Mouse (Mus musculus) midbrain, embryonic 12.5 days (tissue): ENCODE results near the gene Stk10. TPM values are rescaled to one million over a fixed set of nuclear protein-coding genes. Genes with fewer than 3 reads are reported as not detected.

Source experiments
- ATAC-seq: fragments of 200-750 bp; cut with Nextera tagmentation; 2 replicates; pipeline ENCODE4 v1.8.0; 2017; ENCODE audit warnings: low read depth, moderate TSS enrichment, moderate library complexity; ENCODE audit not compliant: low FRiP score
- H3K27ac ChIP-seq: fragments of 300-500 bp; sonication (generic); replicated peaks from 2 replicates; pipeline ENCODE4 v1.5.1; 2016; ENCODE audit warnings: mild to moderate bottlenecking
- H3K27me3 ChIP-seq: fragments of 300-500 bp; sonication (generic); 2 replicates; pipeline ENCODE4 v1.6.1; 2016; ENCODE audit warnings: mild to moderate bottlenecking
- H3K36me3 ChIP-seq: fragments of 300-500 bp; sonication (generic); 2 replicates; pipeline ENCODE4 v1.6.1; 2016
- H3K4me1 ChIP-seq: fragments of 300-500 bp; sonication (generic); 2 replicates; pipeline ENCODE4 v1.6.1; 2016
- H3K4me2 ChIP-seq: fragments of 300-500 bp; sonication (generic); replicated peaks from 2 replicates; pipeline ENCODE4 v1.6.1; 2016; ENCODE audit warnings: mild to moderate bottlenecking, moderate library complexity
- H3K4me3 ChIP-seq: fragments of 300-500 bp; sonication (generic); 2 replicates; pipeline ENCODE4 v1.5.1; 2016; ENCODE audit warnings: mild to moderate bottlenecking
- H3K9ac ChIP-seq: fragments of 300-500 bp; sonication (generic); replicated peaks from 2 replicates; pipeline ENCODE4 v1.6.1; 2016; ENCODE audit warnings: mild to moderate bottlenecking, moderate library complexity
- H3K9me3 ChIP-seq: fragments of 300-500 bp; sonication (generic); 2 replicates; pipeline ENCODE4 v1.6.1; 2016; ENCODE audit warnings: mild to moderate bottlenecking
- WGBS: fragments of 180-500 bp; shearing (Covaris S2); methylation state at CpG from one replicate; pipeline ENCODE4 v1.1.7; 2016; 5-methylcytosine and 5-hydroxymethylcytosine counted together
- polyA plus RNA-seq: library from polyadenylated mRNA; unstranded; fragments of >200 nt; fragmentation: Nextera tagmentation; extraction: Ambion mirVana; gene quantifications from 2 replicates; pipeline ENCODE4 v1.2.1, GENCODE M21; 2016

Gene Stk10
- polyA plus RNA-seq, 1 experiment from 2014 or later = 1.8 TPM

- no peak overlapping the region for H3K9ac ChIP-seq
- no peaks in the 10 kb centered on the region; the same call in 1 of the 2 replicates for H3K9me3 ChIP-seq
- no peak overlapping the region for H3K27ac ChIP-seq
- H3K4me3 ChIP-seq = no peak overlapping the region
- H3K36me3 ChIP-seq = no peaks in the 10 kb centered on the region
- H3K27me3 ChIP-seq = no peaks in the 10 kb centered on the region
- H3K4me2 ChIP-seq = no peak overlapping the region
- 92% methylated on average over 4 of the region's 4 CpGs for WGBS
- ATAC-seq = no peak
- no peaks in the 10 kb centered on the region for H3K4me1 ChIP-seq
Measured at GRCm38 (mm10) chr11:32594122-32594521, 61.0 kb downstream of the Stk10 start.

- no peaks in the 10 kb centered on the region; the same call in 1 of the 2 replicates for H3K9me3 ChIP-seq
- ATAC-seq = no peak
- 89% methylated on average over 6 of the region's 6 CpGs for WGBS
Measured at GRCm38 (mm10) chr11:32600371-32600770, 67.3 kb downstream of the Stk10 start.

GRCm38 (mm10) chr11:32601528-32602323 lies 68.6 kb downstream of the Stk10 start:
- ATAC-seq = peak; percentile 44; the same call in 1 of the 2 replicates
- H3K9ac ChIP-seq = no peak overlapping the region
- no peaks in the 10 kb centered on the region for H3K36me3 ChIP-seq
- H3K4me2 ChIP-seq = no peak overlapping the region
- H3K4me3 ChIP-seq = no peak overlapping the region
- H3K27me3 ChIP-seq = no peaks in the 10 kb centered on the region
- H3K27ac ChIP-seq = no peak overlapping the region
- peaks cover 23% of the 10 kb centered on the region; the same call in 1 of the 2 replicates for H3K4me1 ChIP-seq
- no peaks in the 10 kb centered on the region for H3K9me3 ChIP-seq
- 43% methylated on average over 12 of the region's 12 CpGs for WGBS

More at GRCm38 (mm10) chr11:32600371-32600770, 67.3 kb downstream of the Stk10 start:
- Histone ChIP-seq H3K27me3 (no peaks in the 10 kb centered on the region), H3K4me1 (peaks cover 23% of the 10 kb centered on the region; the same call in 1 of the 2 replicates), H3K9ac (no peak overlapping the region), H3K36me3 (no peaks in the 10 kb centered on the region), H3K4me2 (no peak overlapping the region), H3K4me3 (no peak overlapping the region), H3K27ac (no peak overlapping the region)

GRCm38 (mm10) chr11:32604663-32605062 lies 71.6 kb downstream of the Stk10 start:
- Histone ChIP-seq H3K4me1 (peaks cover 20% of the 10 kb centered on the region; the same call in 1 of the 2 replicates), H3K4me2 (no peak overlapping the region), H3K27me3 (no peaks in the 10 kb centered on the region), H3K27ac (no peak overlapping the region), H3K9me3 (no peaks in the 10 kb centered on the region), H3K4me3 (no peak overlapping the region), H3K36me3 (no peaks in the 10 kb centered on the region), H3K9ac (no peak overlapping the region)
- WGBS = 72% methylated on average over 4 of the region's 4 CpGs
- ATAC-seq = no peak

GRCm38 (mm10) chr11:32605131-32605860 lies 72.2 kb downstream of the Stk10 start:
- Histone ChIP-seq H3K9me3 (no peaks in the 10 kb centered on the region), H3K9ac (no peak overlapping the region), H3K36me3 (no peaks in the 10 kb centered on the region), H3K27ac (no peak overlapping the region), H3K4me3 (no peak overlapping the region), H3K4me2 (no peak overlapping the region), H3K27me3 (no peaks in the 10 kb centered on the region), H3K4me1 (peaks cover 18% of the 10 kb centered on the region; the same call in 1 of the 2 replicates)
- WGBS = 67% methylated on average over 7 of the region's 7 CpGs
- no peak for ATAC-seq

GRCm38 (mm10) chr11:32605907-32606306 lies 72.8 kb downstream of the Stk10 start:
- peaks cover 18% of the 10 kb centered on the region; the same call in 1 of the 2 replicates for H3K4me1 ChIP-seq
- H3K4me2 ChIP-seq = no peak overlapping the region
- no peaks in the 10 kb centered on the region for H3K27me3 ChIP-seq
- H3K27ac ChIP-seq = no peak overlapping the region
- no peak overlapping the region for H3K4me3 ChIP-seq
- H3K36me3 ChIP-seq = no peaks in the 10 kb centered on the region
- 94% methylated on average over 3 of the region's 3 CpGs for WGBS
- no peaks in the 10 kb centered on the region for H3K9me3 ChIP-seq
- ATAC-seq = no peak
- H3K9ac ChIP-seq = no peak overlapping the region

GRCm38 (mm10) chr11:32607319-32607718 lies 74.2 kb downstream of the Stk10 start:
- ATAC-seq = no peak

GRCm38 (mm10) chr11:32610616-32611015 lies 77.5 kb downstream of the Stk10 start:
- 94% methylated on average over 6 of the region's 6 CpGs for WGBS
- no peak overlapping the region for H3K9ac ChIP-seq
- no peaks in the 10 kb centered on the region for H3K9me3 ChIP-seq
- H3K27ac ChIP-seq = no peak overlapping the region
- no peak overlapping the region for H3K4me3 ChIP-seq
- no peak for ATAC-seq
- no peaks in the 10 kb centered on the region for H3K36me3 ChIP-seq
- no peak overlapping the region for H3K4me2 ChIP-seq
- peaks cover 2% of the 10 kb centered on the region for H3K4me1 ChIP-seq
- H3K27me3 ChIP-seq = no peaks in the 10 kb centered on the region

More at GRCm38 (mm10) chr11:32607319-32607718, 74.2 kb downstream of the Stk10 start:
- Histone ChIP-seq H3K4me1 (peaks cover 11% of the 10 kb centered on the region; the same call in 1 of the 2 replicates), H3K4me2 (no peak overlapping the region), H3K4me3 (no peak overlapping the region), H3K9me3 (no peaks in the 10 kb centered on the region), H3K27ac (no peak overlapping the region), H3K9ac (no peak overlapping the region), H3K36me3 (no peaks in the 10 kb centered on the region), H3K27me3 (no peaks in the 10 kb centered on the region)

GRCm38 (mm10) chr11:32612304-32612703 lies 79.2 kb downstream of the Stk10 start:
- ATAC-seq = no peak
- H3K36me3 ChIP-seq = no peaks in the 10 kb centered on the region
- no peaks in the 10 kb centered on the region for H3K27me3 ChIP-seq
- H3K4me3 ChIP-seq = no peak overlapping the region
- H3K4me1 ChIP-seq = peaks cover 6% of the 10 kb centered on the region
- no peak overlapping the region for H3K9ac ChIP-seq
- WGBS = 80% methylated on average over 6 of the region's 6 CpGs
- H3K4me2 ChIP-seq = no peak overlapping the region
- no peak overlapping the region for H3K27ac ChIP-seq
- H3K9me3 ChIP-seq = no peaks in the 10 kb centered on the region

- no peak overlapping the region for H3K27ac ChIP-seq
- no peak overlapping the region for H3K4me2 ChIP-seq
- H3K9me3 ChIP-seq = no peaks in the 10 kb centered on the region
- H3K4me3 ChIP-seq = no peak overlapping the region
- no peak overlapping the region for H3K9ac ChIP-seq
- no peak for ATAC-seq
- no peaks in the 10 kb centered on the region for H3K27me3 ChIP-seq
- no peaks in the 10 kb centered on the region for H3K36me3 ChIP-seq
- peaks cover 11% of the 10 kb centered on the region for H3K4me1 ChIP-seq
- 96% methylated on average over 29 of the region's 29 CpGs for WGBS
Measured at GRCm38 (mm10) chr11:32614463-32614862, 81.4 kb downstream of the Stk10 start.

- ATAC-seq = no peak
- Histone ChIP-seq H3K4me1 (peaks cover 17% of the 10 kb centered on the region), H3K4me3 (no peak overlapping the region), H3K9me3 (no peaks in the 10 kb centered on the region), H3K4me2 (peak overlapping the region; percentile 14; the same call in 1 of the 2 replicates), H3K9ac (no peak overlapping the region), H3K27me3 (no peaks in the 10 kb centered on the region), H3K36me3 (no peaks in the 10 kb centered on the region), H3K27ac (no peak overlapping the region)
- 17% methylated on average over 11 of the region's 11 CpGs for WGBS
Measured at GRCm38 (mm10) chr11:32615561-32615960, 82.5 kb downstream of the Stk10 start.

- 77% methylated on average over 6 of the region's 6 CpGs for whole genome bisulfite sequencing
- ATAC-seq = no peak
- Histone ChIP-seq H3K9me3 (no peaks in the 10 kb centered on the region), H3K27me3 (no peaks in the 10 kb centered on the region), H3K9ac (no peak overlapping the region), H3K4me3 (no peak overlapping the region), H3K4me1 (peaks cover 17% of the 10 kb centered on the region), H3K36me3 (no peaks in the 10 kb centered on the region), H3K27ac (no peak overlapping the region), H3K4me2 (no peak overlapping the region)
Measured at GRCm38 (mm10) chr11:32616091-32616490, 83.0 kb downstream of the Stk10 start.
